Mouse (Mus musculus): ENCODE data around the gene Kcnab1. TPM values are rescaled to one million over a fixed set of nuclear protein-coding genes. Genes with fewer than 3 reads are reported as not detected.

Gene Kcnab1
- polyA plus RNA-seq, 1 experiment from 2014 or later = 1.2 TPM

- no peak overlapping the region for H3K4me2 ChIP-seq (replicated peaks; ENCODE audit: low read depth)
- H3K27ac ChIP-seq (replicated peaks) = no peak overlapping the region
- no peaks in the 10 kb centered on the region for H3K27me3 ChIP-seq (ENCODE audit: control insufficient read depth, insufficient read depth, low read length)
- DNase-seq (ENCODE audit: low spot score) (no peak), ATAC-seq (ENCODE audit: low FRiP score, low TSS enrichment) (no peak)
- no peak for TF ChIP-seq CTCF (IDR thresholded peaks at IDR 0.05; ENCODE audit: low read depth)
- TF ChIP-seq EP300 (optimal IDR thresholded peaks at IDR 0.05) = no peak
- no peaks in the 10 kb centered on the region for H3K9me3 ChIP-seq (ENCODE audit: control insufficient read depth, low read length)
- H3K36me3 ChIP-seq (ENCODE audit: control insufficient read depth, insufficient read depth, low read length) = no peaks in the 10 kb centered on the region
- no peak overlapping the region for H3K4me3 ChIP-seq (ENCODE audit: low read depth, low read length)
- H3K4me1 ChIP-seq (replicated peaks; ENCODE audit: control insufficient read depth, insufficient read depth) = no peaks in the 10 kb centered on the region
- no peak overlapping the region for H3K9ac ChIP-seq (ENCODE audit: low read length)
- WGBS = 29% methylated on average over 8 of the region's 8 CpGs
Measured at GRCm38 (mm10) chr3:65360163-65360969, 251.2 kb downstream of the Kcnab1 start.

GRCm38 (mm10) chr3:65363438-65363837, 254.3 kb downstream of the Kcnab1 start:
- H3K27ac ChIP-seq (replicated peaks) = no peak overlapping the region
- no peaks in the 10 kb centered on the region for H3K27me3 ChIP-seq (ENCODE audit: control insufficient read depth, insufficient read depth, low read length)
- H3K36me3 ChIP-seq (ENCODE audit: control insufficient read depth, insufficient read depth, low read length) = no peaks in the 10 kb centered on the region
- H3K4me2 ChIP-seq (replicated peaks; ENCODE audit: low read depth) = no peak overlapping the region
- H3K9me3 ChIP-seq (ENCODE audit: control insufficient read depth, low read length) = no peaks in the 10 kb centered on the region
- DNase-seq (ENCODE audit: low spot score) (peak; percentile 25), ATAC-seq (ENCODE audit: low FRiP score, low TSS enrichment) (no peak)
- no peaks in the 10 kb centered on the region for H3K4me1 ChIP-seq (replicated peaks; ENCODE audit: control insufficient read depth, insufficient read depth)
- no peak overlapping the region for H3K9ac ChIP-seq (ENCODE audit: low read length)
- TF ChIP-seq EP300 (optimal IDR thresholded peaks at IDR 0.05) = no peak
- TF ChIP-seq CTCF (IDR thresholded peaks at IDR 0.05; ENCODE audit: low read depth) = no peak
- WGBS = 88% methylated on average over 1 of the region's 1 CpGs
- H3K4me3 ChIP-seq (ENCODE audit: low read depth, low read length) = no peak overlapping the region

- H3K27me3 ChIP-seq (ENCODE audit: control insufficient read depth, insufficient read depth, low read length) = no peaks in the 10 kb centered on the region
- H3K36me3 ChIP-seq (ENCODE audit: control insufficient read depth, insufficient read depth, low read length) = no peaks in the 10 kb centered on the region
- WGBS = 71% methylated on average over 6 of the region's 6 CpGs
- ATAC-seq (ENCODE audit: low FRiP score, low TSS enrichment) = no peak
- no peaks in the 10 kb centered on the region for H3K4me1 ChIP-seq (replicated peaks; ENCODE audit: control insufficient read depth, insufficient read depth)
- H3K9ac ChIP-seq (ENCODE audit: low read length) = no peak overlapping the region
- no peak overlapping the region for H3K4me3 ChIP-seq (ENCODE audit: low read depth, low read length)
- TF ChIP-seq EP300 (optimal IDR thresholded peaks at IDR 0.05) = no peak
- TF ChIP-seq CTCF (IDR thresholded peaks at IDR 0.05; ENCODE audit: low read depth) = no peak
- H3K9me3 ChIP-seq (ENCODE audit: control insufficient read depth, low read length) = no peaks in the 10 kb centered on the region
- no peak for DNase-seq (ENCODE audit: low spot score)
- H3K4me2 ChIP-seq (replicated peaks; ENCODE audit: low read depth) = no peak overlapping the region
- H3K27ac ChIP-seq (replicated peaks) = no peak overlapping the region
Measured at GRCm38 (mm10) chr3:65365184-65365583, 256.0 kb downstream of the Kcnab1 start.

- H3K4me1 ChIP-seq (replicated peaks; ENCODE audit: control insufficient read depth, insufficient read depth) = no peaks in the 10 kb centered on the region
- peaks cover 2% of the 10 kb centered on the region for H3K36me3 ChIP-seq (ENCODE audit: control insufficient read depth, insufficient read depth, low read length)
- 81% methylated on average over 10 of the region's 10 CpGs for WGBS
- no peak for DNase-seq (ENCODE audit: low spot score)
- no peaks in the 10 kb centered on the region for H3K9me3 ChIP-seq (ENCODE audit: control insufficient read depth, low read length)
- H3K9ac ChIP-seq (ENCODE audit: low read length) = no peak overlapping the region
- no peak overlapping the region for H3K27ac ChIP-seq (replicated peaks)
- TF ChIP-seq EP300 (optimal IDR thresholded peaks at IDR 0.05) (no peak), CTCF (IDR thresholded peaks at IDR 0.05; ENCODE audit: low read depth) (no peak)
- H3K4me2 ChIP-seq (replicated peaks; ENCODE audit: low read depth) = no peak overlapping the region
- no peak overlapping the region for H3K4me3 ChIP-seq (ENCODE audit: low read depth, low read length)
- H3K27me3 ChIP-seq (ENCODE audit: control insufficient read depth, insufficient read depth, low read length) = no peaks in the 10 kb centered on the region
- ATAC-seq (ENCODE audit: low FRiP score, low TSS enrichment) = no peak
Measured at GRCm38 (mm10) chr3:65365921-65366710, 256.9 kb downstream of the Kcnab1 start.

- WGBS = 64% methylated on average over 4 of the region's 4 CpGs
- Histone ChIP-seq H3K27ac (replicated peaks) (no peak overlapping the region), H3K4me1 (replicated peaks; ENCODE audit: control insufficient read depth, insufficient read depth) (no peaks in the 10 kb centered on the region), H3K27me3 (ENCODE audit: control insufficient read depth, insufficient read depth, low read length) (no peaks in the 10 kb centered on the region), H3K9me3 (ENCODE audit: control insufficient read depth, low read length) (no peaks in the 10 kb centered on the region), H3K9ac (ENCODE audit: low read length) (no peak overlapping the region), H3K36me3 (ENCODE audit: control insufficient read depth, insufficient read depth, low read length) (peaks cover 4% of the 10 kb centered on the region), H3K4me2 (replicated peaks; ENCODE audit: low read depth) (no peak overlapping the region), H3K4me3 (ENCODE audit: low read depth, low read length) (no peak overlapping the region)
- ATAC-seq (ENCODE audit: low FRiP score, low TSS enrichment) (no peak), DNase-seq (ENCODE audit: low spot score) (no peak)
- no peak for TF ChIP-seq EP300 (optimal IDR thresholded peaks at IDR 0.05)
- TF ChIP-seq CTCF (IDR thresholded peaks at IDR 0.05; ENCODE audit: low read depth) = no peak
Measured at GRCm38 (mm10) chr3:65367944-65368343, 258.8 kb downstream of the Kcnab1 start.

GRCm38 (mm10) chr3:65372552-65372951, 263.4 kb downstream of the Kcnab1 start:
- Histone ChIP-seq H3K4me1 (replicated peaks; ENCODE audit: control insufficient read depth, insufficient read depth) (no peaks in the 10 kb centered on the region), H3K27ac (replicated peaks) (no peak overlapping the region), H3K36me3 (ENCODE audit: control insufficient read depth, insufficient read depth, low read length) (peaks cover 4% of the 10 kb centered on the region), H3K9me3 (ENCODE audit: control insufficient read depth, low read length) (no peaks in the 10 kb centered on the region), H3K9ac (ENCODE audit: low read length) (no peak overlapping the region), H3K4me3 (ENCODE audit: low read depth, low read length) (no peak overlapping the region), H3K4me2 (replicated peaks; ENCODE audit: low read depth) (no peak overlapping the region), H3K27me3 (ENCODE audit: control insufficient read depth, insufficient read depth, low read length) (no peaks in the 10 kb centered on the region)
- TF ChIP-seq EP300 (optimal IDR thresholded peaks at IDR 0.05) (no peak), CTCF (IDR thresholded peaks at IDR 0.05; ENCODE audit: low read depth) (no peak)
- DNase-seq (ENCODE audit: low spot score) (no peak), ATAC-seq (ENCODE audit: low FRiP score, low TSS enrichment) (no peak)
- WGBS = 92% methylated on average over 4 of the region's 4 CpGs

Data from stomach, postnatal 0 days (tissue).